Mouse (Mus musculus) liver, embryonic 14.5 days (tissue): ENCODE measurements around the gene Rab26.

Experiments
- CTCF ChIP-seq: IDR thresholded peaks from 2 replicates; pipeline ENCODE4 v1.5.1; 2016; ENCODE audit warnings: antibody characterized with exemption, low read depth, control low read depth
- EP300 ChIP-seq: IDR thresholded peaks from 2 replicates; pipeline ENCODE4 v1.6.1; 2016; ENCODE audit warnings: antibody characterized with exemption, low read depth

DNA sequence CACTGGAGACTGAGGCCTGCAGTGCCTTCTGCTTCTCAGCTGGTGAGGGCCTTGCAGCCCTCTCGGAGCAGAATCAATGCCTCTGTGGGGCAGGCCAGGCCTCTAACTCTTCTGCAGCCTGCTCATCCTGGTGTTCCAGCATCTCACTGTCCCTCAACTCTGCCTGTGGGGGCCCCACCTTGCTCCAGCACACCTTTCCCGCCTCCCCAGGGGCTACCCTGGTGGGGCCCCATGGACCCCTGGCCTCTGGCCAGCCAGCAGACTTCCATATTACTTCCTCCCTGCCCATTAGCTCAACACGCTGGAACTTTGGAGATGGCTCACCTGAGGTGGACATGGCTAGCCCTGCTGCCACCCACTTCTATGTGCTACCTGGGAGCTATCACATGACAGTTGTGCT is 31.1 kb upstream of the Rab26 start:
- TF ChIP-seq CTCF (no peak), EP300 (no peak)
